Mouse (Mus musculus) myocyte (in vitro differentiated cells): ENCODE data around the gene Sap30l. TPM values are rescaled to one million over a fixed set of nuclear protein-coding genes. Genes with fewer than 3 reads are reported as not detected.

Experiments
- H3K27me3 ChIP-seq: one replicate; pipeline ENCODE4 v1.6.1; 2011; ENCODE audit not compliant: control insufficient read depth, insufficient read depth, insufficient read length
- H3K36me3 ChIP-seq: one replicate; pipeline ENCODE4 v1.6.1; 2011; ENCODE audit not compliant: control insufficient read depth, insufficient read depth
- H3K4me2 ChIP-seq: one replicate; pipeline ENCODE4 v1.6.1; 2011; ENCODE audit warnings: low read depth, control low read depth
- H3K4me3 ChIP-seq: one replicate; pipeline ENCODE4 v1.5.1; 2011; ENCODE audit warnings: mild to moderate bottlenecking, control low read depth, moderate library complexity
- H3K79me2 ChIP-seq: one replicate; pipeline ENCODE4 v1.6.1; 2011; ENCODE audit not compliant: control insufficient read depth, insufficient read depth
- H3ac ChIP-seq: one replicate; pipeline ENCODE4 v1.6.1; 2011; ENCODE audit not compliant: control insufficient read depth, insufficient read length
- CEBPB ChIP-seq: IDR thresholded peaks from 2 replicates; pipeline ENCODE4 v1.6.1; 2011; ENCODE audit warnings: mild to moderate bottlenecking, moderate library complexity; ENCODE audit not compliant: poor library complexity, insufficient read depth, severe bottlenecking
- E2F4 ChIP-seq: IDR thresholded peaks from one replicate; pipeline ENCODE4 v1.6.1; 2011; ENCODE audit warnings: mild to moderate bottlenecking, control low read depth, moderate library complexity; ENCODE audit not compliant: insufficient read depth
- MAX ChIP-seq: IDR thresholded peaks from one replicate; pipeline ENCODE4 v1.6.1; 2011; ENCODE audit warnings: low read depth, mild to moderate bottlenecking, control low read depth
- MYOD1 ChIP-seq, 3 experiments: IDR thresholded peaks; one replicate each; pipeline ENCODE4 v1.6.1; 2011; ENCODE audit warnings: control low read depth in 2 of 3, low read depth in 2 of 3, mild to moderate bottlenecking in 2 of 3, moderate library complexity in 1 of 3; ENCODE audit not compliant: insufficient read length in 2 of 3, control insufficient read depth in 1 of 3
- MYOG ChIP-seq, 3 experiments: IDR thresholded peaks; one replicate each; pipeline ENCODE4 v1.6.1; 2011; ENCODE audit warnings: control low read depth in 2 of 3, low read depth in 2 of 3, mild to moderate bottlenecking in 2 of 3; ENCODE audit not compliant: insufficient read length in 2 of 3, control insufficient read depth in 1 of 3, insufficient read depth in 1 of 3
- POLR2A ChIP-seq: IDR thresholded peaks from one replicate; pipeline ENCODE4 v1.6.1; 2011; ENCODE audit warnings: low read depth, mild to moderate bottlenecking, control low read depth, moderate library complexity; ENCODE audit not compliant: insufficient read length
- POLR2AphosphoS2 ChIP-seq: IDR thresholded peaks from one replicate; pipeline ENCODE4 v1.6.1; 2011; ENCODE audit warnings: low read depth, control low read depth; ENCODE audit not compliant: insufficient read length
- REST ChIP-seq: IDR thresholded peaks from one replicate; pipeline ENCODE4 v1.6.1; 2011; ENCODE audit warnings: mild to moderate bottlenecking, control low read depth, moderate library complexity; ENCODE audit not compliant: insufficient read depth, insufficient read length
- SRF ChIP-seq: IDR thresholded peaks from one replicate; pipeline ENCODE4 v1.6.1; 2011; ENCODE audit warnings: low read depth; ENCODE audit not compliant: control insufficient read depth, insufficient read length
- TCF12 ChIP-seq: IDR thresholded peaks from one replicate; pipeline ENCODE4 v1.6.1; 2011; ENCODE audit warnings: mild to moderate bottlenecking, control low read depth; ENCODE audit not compliant: poor library complexity, insufficient read depth, severe bottlenecking
- TCF3 ChIP-seq: IDR thresholded peaks from one replicate; pipeline ENCODE4 v1.6.1; 2011; ENCODE audit warnings: low read depth, control low read depth; ENCODE audit not compliant: insufficient read length
- USF1 ChIP-seq: IDR thresholded peaks from one replicate; pipeline ENCODE4 v1.6.1; 2011; ENCODE audit warnings: low read depth, mild to moderate bottlenecking, control low read depth, moderate library complexity
- polyA plus RNA-seq: library from polyadenylated mRNA; unstranded; fragments of >200 nt; fragmentation: generic; extraction: Trizol; gene quantifications from one replicate; pipeline ENCODE4 v1.2.1, GENCODE M21; 2012; ENCODE audit warnings: missing spikeins

The Sap30l gene
- polyA plus RNA-seq, 1 experiment: 25.7 TPM

DNA sequence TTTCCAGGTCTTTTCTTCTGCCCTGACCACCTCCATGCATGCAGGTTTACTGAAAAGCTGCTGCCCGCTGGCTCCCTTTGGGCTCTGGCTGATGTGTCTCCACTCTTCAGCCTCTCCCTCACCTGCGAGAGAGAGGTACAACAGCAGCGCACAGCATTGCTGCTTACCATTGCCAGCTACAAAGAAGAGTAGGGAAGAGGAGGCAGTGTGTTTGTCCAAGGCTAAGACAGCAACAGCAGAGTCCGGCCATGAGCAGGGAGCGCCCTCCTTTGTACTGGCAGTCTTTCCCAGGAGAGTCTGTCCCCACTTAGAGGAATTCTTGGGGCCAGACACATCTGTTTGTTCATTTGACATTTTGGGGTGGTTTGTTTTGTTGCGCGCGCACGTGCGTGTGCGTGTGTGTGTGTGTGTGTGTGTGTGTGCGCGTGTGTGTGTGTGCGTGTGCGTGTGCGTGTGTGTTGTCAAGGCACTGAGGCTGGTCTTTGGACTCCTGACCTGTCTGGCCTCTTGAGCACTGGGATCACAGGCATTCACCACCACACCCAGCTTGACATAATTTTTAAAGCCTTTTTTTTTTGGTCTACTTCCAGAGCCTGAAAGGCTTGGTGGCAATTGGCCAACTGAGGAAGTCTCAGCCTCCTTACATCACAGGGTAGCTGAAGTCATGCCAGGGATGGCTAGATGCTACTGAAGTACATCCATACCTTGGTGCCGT lies 7.7 kb downstream of the Sap30l start:
- H3K36me3 ChIP-seq: peaks cover 3% of the 10 kb centered on the region
- H3K27me3 ChIP-seq: no peaks in the 10 kb centered on the region
- TF ChIP-seq USF1 (no peak), REST (no peak), POLR2A (no peak)
- no peak overlapping the region for H3K4me2 ChIP-seq
- H3K79me2 ChIP-seq: no peaks in the 10 kb centered on the region
- H3ac ChIP-seq: no peak overlapping the region
- H3K4me3 ChIP-seq: no peak overlapping the region

GRCm38 (mm10) chr11:57809732-57810098 lies 8.3 kb downstream of the Sap30l start:
- Histone ChIP-seq H3K36me3 (peaks cover 3% of the 10 kb centered on the region), H3K27me3 (no peaks in the 10 kb centered on the region), H3K4me2 (no peak overlapping the region), H3K79me2 (no peaks in the 10 kb centered on the region), H3ac (no peak overlapping the region), H3K4me3 (no peak overlapping the region)
- TF ChIP-seq USF1 (no peak), CEBPB (no peak), MAX (no peak), POLR2AphosphoS2 (no peak), MYOG (IDR thresholded peaks at IDR 0.05; ENCODE audit: control insufficient read depth in 1 of 3, insufficient read depth in 1 of 3, insufficient read length in 2 of 3, low read depth in 2 of 3) (no peak), MYOD1 (IDR thresholded peaks at IDR 0.05; ENCODE audit: control insufficient read depth in 1 of 3, insufficient read length in 2 of 3, low read depth in 2 of 3) (no peak)

DNA sequence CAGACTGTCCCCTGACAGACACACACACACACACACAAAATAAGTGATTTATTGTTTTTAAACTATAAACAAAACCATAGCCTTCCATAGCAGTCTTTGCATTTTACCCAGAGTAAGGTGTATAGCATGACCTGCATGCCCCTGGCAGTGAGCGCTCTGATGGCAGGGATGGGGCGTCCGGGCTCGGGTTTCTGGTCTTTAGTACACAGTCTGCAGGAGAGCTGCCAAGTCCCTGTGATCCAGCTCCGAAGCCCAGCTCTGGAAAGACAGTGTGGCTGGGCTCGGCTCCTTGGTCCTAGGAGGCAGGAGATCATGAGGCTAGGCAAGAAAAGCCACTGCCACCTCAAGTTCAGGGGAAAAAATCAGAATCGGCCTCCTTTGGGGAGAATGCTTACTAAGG lies 9.6 kb downstream of the Sap30l start:
- no peak overlapping the region for H3K4me2 ChIP-seq
- peaks cover 3% of the 10 kb centered on the region for H3K36me3 ChIP-seq
- H3K4me3 ChIP-seq: no peak overlapping the region
- H3K27me3 ChIP-seq: no peaks in the 10 kb centered on the region
- no peak for TF ChIP-seq SRF
- TF ChIP-seq TCF3: no peak
- TF ChIP-seq TCF12: no peak
- TF ChIP-seq E2F4: no peak
- no peak for TF ChIP-seq MYOG (IDR thresholded peaks at IDR 0.05; ENCODE audit: control insufficient read depth in 1 of 3, insufficient read depth in 1 of 3, insufficient read length in 2 of 3, low read depth in 2 of 3)
- no peak for TF ChIP-seq CEBPB
- TF ChIP-seq USF1: no peak
- no peak for TF ChIP-seq MAX
- TF ChIP-seq MYOD1 (IDR thresholded peaks at IDR 0.05; ENCODE audit: control insufficient read depth in 1 of 3, insufficient read length in 2 of 3, low read depth in 2 of 3): no peak
- no peak for TF ChIP-seq POLR2A
- TF ChIP-seq POLR2AphosphoS2: no peak
- no peak for TF ChIP-seq REST
- no peak overlapping the region for H3ac ChIP-seq
- no peaks in the 10 kb centered on the region for H3K79me2 ChIP-seq

DNA sequence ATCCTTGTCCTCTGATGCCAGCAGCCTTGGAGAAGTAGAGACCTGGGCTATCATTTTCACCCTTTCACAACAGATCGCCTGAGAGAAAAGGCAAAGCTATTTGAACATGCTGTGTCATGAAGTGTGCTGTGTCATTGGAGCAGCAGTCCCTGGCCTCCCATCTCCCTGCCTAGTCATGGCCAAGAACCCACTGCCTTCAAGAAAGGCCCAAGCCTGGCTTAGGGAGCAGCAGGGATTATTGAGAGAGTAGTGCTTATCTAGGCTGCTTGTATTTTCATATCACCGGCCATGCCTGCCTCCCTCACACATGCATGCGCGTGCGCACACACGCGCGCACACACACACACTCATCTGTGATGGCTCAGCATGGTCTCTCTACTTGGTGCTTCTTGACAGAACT lies 10.8 kb downstream of the Sap30l start:
- no peak overlapping the region for H3ac ChIP-seq
- H3K27me3 ChIP-seq: no peaks in the 10 kb centered on the region
- H3K4me2 ChIP-seq: no peak overlapping the region
- H3K4me3 ChIP-seq: no peak overlapping the region
- H3K36me3 ChIP-seq: peaks cover 3% of the 10 kb centered on the region
- no peaks in the 10 kb centered on the region for H3K79me2 ChIP-seq
- no peak for TF ChIP-seq SRF
- no peak for TF ChIP-seq E2F4
- TF ChIP-seq MYOD1 (IDR thresholded peaks at IDR 0.05; ENCODE audit: control insufficient read depth in 1 of 3, insufficient read length in 2 of 3, low read depth in 2 of 3): no peak
- TF ChIP-seq POLR2AphosphoS2: no peak
- no peak for TF ChIP-seq TCF3
- no peak for TF ChIP-seq TCF12

- Histone ChIP-seq H3K36me3 (peaks cover 3% of the 10 kb centered on the region), H3K4me2 (no peak overlapping the region), H3K79me2 (no peaks in the 10 kb centered on the region), H3K27me3 (no peaks in the 10 kb centered on the region), H3K4me3 (no peak overlapping the region), H3ac (no peak overlapping the region)
- no peak for TF ChIP-seq MYOG (IDR thresholded peaks at IDR 0.05; ENCODE audit: control insufficient read depth in 1 of 3, insufficient read depth in 1 of 3, insufficient read length in 2 of 3, low read depth in 2 of 3)
- no peak for TF ChIP-seq E2F4
- no peak for TF ChIP-seq REST
- no peak for TF ChIP-seq MAX
- no peak for TF ChIP-seq SRF
- no peak for TF ChIP-seq MYOD1 (IDR thresholded peaks at IDR 0.05; ENCODE audit: control insufficient read depth in 1 of 3, insufficient read length in 2 of 3, low read depth in 2 of 3)
Measured at GRCm38 (mm10) chr11:57813641-57814040, 12.2 kb downstream of the Sap30l start.
